Mouse (Mus musculus) left cerebral cortex, adult 18-20 months (tissue): Measurements from ENCODE around the gene Rbfox1. TPM values are rescaled to one million over a fixed set of nuclear protein-coding genes. Genes with fewer than 3 reads are reported as not detected.

Source experiments
- DNase-seq, 2 experiments: peaks; one replicate each; pipeline ENCODE4 v3.0.0; 2021 to 2022; ENCODE audit warnings: low spot score in 2 of 2, mixed read lengths in 1 of 2
- total RNA-seq, 2 experiments: library from RNA; stranded (reverse); gene quantifications; 2 replicates each; pipeline ENCODE4 v1.2.3; 2021

Rbfox1 gene
- total RNA-seq, 2 experiments from 2014 or later = 309 to 311 TPM

- DNase-seq = no peak
These were observed 448.1 kb downstream of the Rbfox1 start for GRCm38 (mm10) chr16:6333273-6333672.

- DNase-seq = no peak
These were observed 462.9 kb downstream of the Rbfox1 start for GRCm38 (mm10) chr16:6348103-6348502.

DNA sequence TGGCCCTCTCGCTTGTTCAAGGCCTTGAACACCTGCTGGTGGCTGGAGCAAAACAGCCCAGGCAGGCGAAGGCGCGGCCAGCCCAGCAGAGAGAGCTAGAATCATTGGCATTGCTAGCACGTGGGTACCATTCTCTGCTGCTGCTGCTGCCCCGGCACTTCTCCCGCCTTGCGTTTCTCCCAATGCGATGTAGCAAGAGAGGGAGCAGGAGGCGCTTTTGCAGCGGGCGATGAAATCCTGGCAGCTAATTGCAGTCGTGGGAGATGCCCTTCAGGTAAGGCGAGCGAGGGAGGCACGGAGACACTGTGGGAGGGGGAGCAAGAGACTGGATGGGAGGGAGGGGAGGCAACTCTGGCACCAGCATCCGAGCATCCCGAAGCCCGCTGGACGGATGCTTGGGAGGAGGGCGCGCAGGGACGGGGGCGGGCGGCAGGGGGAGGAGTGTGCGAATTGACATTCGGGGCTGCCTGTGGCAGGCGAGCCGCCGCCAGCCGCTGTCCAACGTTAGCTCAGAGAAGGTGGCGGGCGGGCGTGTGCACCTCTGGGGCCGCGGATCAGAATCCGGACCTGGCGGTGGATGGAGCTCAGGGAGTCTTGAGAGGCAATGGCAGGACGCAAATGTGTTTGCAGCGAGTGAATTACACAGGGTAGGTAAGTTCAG is 463.6 kb downstream of the Rbfox1 start:
- peak; percentile 57 to 76 for DNase-seq

- peak; percentile 30 to 42 for DNase-seq
These were observed 464.2 kb downstream of the Rbfox1 start for GRCm38 (mm10) chr16:6349381-6349780.

GRCm38 (mm10) chr16:6350256-6350655 is 465.1 kb downstream of the Rbfox1 start:
- no peak for DNase-seq

DNA sequence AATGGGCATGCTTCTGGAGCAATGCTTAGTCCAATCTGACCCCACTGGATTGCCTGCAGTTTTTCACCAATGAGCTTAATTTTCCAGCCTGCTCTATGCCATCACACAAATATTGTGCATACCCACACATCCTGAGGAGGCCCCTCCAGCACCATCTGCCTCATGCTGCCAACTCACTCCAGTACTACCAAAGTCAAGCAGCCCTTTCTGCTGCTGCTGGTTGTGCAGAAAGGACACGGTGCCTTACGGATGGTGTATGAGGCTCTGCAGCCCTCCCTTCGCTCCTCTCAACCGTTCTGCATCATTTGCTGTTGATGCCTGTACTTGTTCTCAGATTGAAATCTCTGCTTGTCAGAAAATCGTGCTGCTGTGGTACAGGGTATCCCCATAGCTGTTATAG is 468.0 kb downstream of the Rbfox1 start:
- peak in 1 of 2 experiments; percentile 42 for DNase-seq

DNA sequence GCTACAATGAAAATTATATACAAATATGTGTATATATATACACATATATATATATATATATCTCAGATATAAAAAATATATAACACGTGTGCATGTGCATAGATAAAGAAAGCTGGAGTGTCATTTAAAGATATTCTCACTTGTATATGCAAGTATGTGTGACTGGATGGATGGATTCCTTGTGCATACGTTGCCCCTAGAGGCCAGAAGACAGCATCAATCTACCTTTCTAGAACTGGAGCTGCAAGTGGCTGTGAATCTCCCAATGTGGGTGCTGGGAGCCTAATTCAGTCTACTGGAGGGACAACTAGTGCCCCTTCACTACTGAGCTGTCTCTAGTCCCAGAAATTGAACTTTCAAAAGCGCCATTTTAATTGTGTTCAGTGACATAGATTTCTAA is 471.8 kb downstream of the Rbfox1 start:
- no peak for DNase-seq

- no peak for DNase-seq
These were observed 480.6 kb downstream of the Rbfox1 start for GRCm38 (mm10) chr16:6365793-6366192.

- no peak for DNase-seq
These were observed 481.5 kb downstream of the Rbfox1 start for GRCm38 (mm10) chr16:6366649-6367048.

- DNase-seq = peak in 1 of 2 experiments; percentile 17
These were observed 495.8 kb downstream of the Rbfox1 start for GRCm38 (mm10) chr16:6380924-6381323.

- DNase-seq = no peak
These were observed 496.4 kb downstream of the Rbfox1 start for GRCm38 (mm10) chr16:6381572-6381971.

DNA sequence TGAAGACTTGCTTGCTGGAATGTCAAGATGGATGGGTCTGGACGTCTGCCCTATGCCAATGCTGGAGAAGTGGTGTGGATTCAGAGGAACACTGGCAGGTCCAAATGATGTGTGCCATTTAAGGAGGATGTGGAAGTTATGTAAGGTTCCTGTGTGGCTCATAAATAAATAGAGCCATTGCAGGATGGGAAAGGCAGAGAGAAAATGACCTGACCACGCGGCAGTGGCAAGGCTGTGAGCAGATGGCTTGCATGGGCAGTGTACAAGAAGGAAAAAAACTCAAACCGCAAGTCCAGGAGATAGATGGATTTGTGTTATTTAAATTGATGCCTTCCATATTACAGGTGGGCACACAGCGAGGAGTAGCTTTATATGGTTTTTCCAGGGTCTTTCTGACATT is 497.6 kb downstream of the Rbfox1 start:
- no peak for DNase-seq

DNA sequence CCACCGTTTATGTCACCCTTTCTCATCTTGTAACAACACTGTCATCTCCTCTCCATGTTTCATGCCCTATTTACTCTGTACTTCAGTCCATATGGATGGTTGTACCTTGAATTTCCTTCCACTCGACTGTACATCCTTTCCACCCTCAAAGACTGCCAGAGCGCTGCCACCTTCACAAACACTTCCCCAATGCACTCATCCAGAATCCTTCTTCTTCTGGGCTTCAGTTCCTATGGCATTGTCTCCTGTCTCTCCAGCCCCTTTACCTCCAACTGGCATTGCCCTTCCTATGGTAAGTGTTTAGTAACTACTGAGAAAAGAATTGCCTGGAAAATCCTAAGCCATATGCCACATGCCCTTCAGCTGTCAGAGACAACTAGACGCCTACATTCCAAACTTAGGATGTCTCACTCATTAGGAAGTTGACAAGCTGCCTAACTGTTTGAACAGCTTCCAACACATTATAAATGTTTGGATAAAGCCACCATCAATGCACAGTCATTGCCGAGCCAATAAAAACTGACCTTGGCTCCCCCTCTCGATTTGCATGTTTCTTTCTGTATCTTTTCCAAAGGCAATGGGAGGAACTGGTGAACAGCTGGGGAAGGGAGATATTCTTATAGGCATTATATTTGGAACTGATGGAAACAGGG is 505.2 kb downstream of the Rbfox1 start:
- DNase-seq = no peak

DNA sequence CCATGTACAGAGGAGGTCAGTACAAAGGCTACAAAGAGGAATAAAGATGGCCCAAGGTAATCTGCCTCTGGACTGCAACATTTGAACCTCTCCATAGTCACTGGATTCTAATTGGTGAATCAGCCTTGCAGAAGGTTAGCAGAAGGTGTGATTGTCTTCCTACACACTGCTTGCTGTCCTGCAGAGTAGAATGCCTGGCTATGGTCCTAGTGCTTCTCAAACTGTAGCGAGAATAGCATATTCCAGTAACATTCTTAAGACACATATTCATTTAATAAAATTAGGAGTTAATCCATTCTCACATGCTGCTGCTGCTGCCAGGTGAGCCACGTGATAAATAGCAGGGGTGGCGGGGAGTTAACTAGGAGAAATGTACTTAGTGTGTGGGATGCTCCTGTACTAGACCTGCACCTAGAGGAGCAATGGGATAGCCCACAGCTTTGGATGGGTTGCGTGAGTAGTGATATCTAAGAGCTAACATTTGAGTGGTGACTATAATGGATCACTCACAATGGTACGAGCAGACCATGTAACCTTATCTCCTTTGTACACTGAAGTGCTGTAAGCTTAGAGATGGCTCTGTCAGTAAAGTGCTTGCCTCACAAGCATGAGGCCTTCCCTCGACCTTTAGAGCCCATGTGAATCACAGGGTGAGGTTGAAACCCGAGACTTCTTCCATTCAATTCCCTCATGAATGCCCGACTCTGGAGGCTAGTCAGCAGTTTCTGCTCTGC is 511.7 kb downstream of the Rbfox1 start:
- DNase-seq = no peak

GRCm38 (mm10) chr16:6397635-6398034 is 512.5 kb downstream of the Rbfox1 start:
- no peak for DNase-seq

GRCm38 (mm10) chr16:6402816-6403215 is 517.7 kb downstream of the Rbfox1 start:
- no peak for DNase-seq

GRCm38 (mm10) chr16:6414846-6415245 is 529.7 kb downstream of the Rbfox1 start:
- no peak for DNase-seq

- no peak for DNase-seq
These were observed 536.5 kb downstream of the Rbfox1 start for GRCm38 (mm10) chr16:6421623-6422145.

DNA sequence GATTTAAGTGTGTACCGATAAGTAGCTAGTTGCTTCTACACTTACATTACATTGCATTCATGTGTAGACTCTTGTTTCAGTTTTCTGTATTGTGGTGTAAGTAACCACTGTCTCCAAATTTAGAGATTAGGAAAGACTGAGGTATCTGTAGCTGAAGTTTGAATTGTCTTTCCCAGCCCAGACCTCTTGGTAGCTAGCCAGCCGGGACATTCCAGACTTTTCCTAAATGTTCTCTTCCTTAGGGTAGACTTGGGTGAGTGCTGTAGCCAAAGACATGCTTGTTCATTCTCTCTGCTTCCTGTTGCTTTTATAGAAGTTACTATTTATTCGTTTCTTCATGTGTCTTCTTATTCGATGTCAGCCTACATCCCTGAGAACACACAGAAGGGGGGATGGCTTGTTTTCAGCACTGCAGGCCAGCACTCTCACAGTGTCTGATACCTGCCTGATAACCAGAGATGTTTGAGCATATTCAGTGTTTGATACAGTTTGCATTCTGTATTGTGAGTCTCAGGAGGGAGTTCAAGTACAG is 538.8 kb downstream of the Rbfox1 start:
- DNase-seq = no peak

- no peak for DNase-seq
These were observed 539.6 kb downstream of the Rbfox1 start for GRCm38 (mm10) chr16:6424738-6425137.
